Mouse (Mus musculus): ENCODE measurements around the gene Dydc2.

Gene Dydc2

GRCm38 (mm10) chr14:41007641-41008040 is 61.4 kb downstream of the Dydc2 start:
- in situ Hi-C loops (cut with MboI; ENCODE audit: low pct_unique_long_range_greater_than_20kb in 1 of 2, low sequenced_read_pairs in 2 of 2, unreplicated experiment in 1 of 2), result loop anchor here in 1 of 2 experiments (25.0 kb wide), 1 partner anchor 695 kb away; no protein-coding TSS in a partner anchor

GRCm38 (mm10) chr14:41006899-41007298 is 62.1 kb downstream of the Dydc2 start:
- in situ Hi-C loops (cut with MboI; ENCODE audit: low pct_unique_long_range_greater_than_20kb in 1 of 2, low sequenced_read_pairs in 2 of 2, unreplicated experiment in 1 of 2), result loop anchor here in 1 of 2 experiments (25.0 kb wide), 1 partner anchor 695 kb away; no protein-coding TSS in a partner anchor

GRCm38 (mm10) chr14:41006263-41006662 is 62.7 kb downstream of the Dydc2 start:
- in situ Hi-C loops (cut with MboI; ENCODE audit: low pct_unique_long_range_greater_than_20kb in 1 of 2, low sequenced_read_pairs in 2 of 2, unreplicated experiment in 1 of 2), result loop anchor here in 1 of 2 experiments (25.0 kb wide), 1 partner anchor 694 kb away; no protein-coding TSS in a partner anchor

- in situ Hi-C loops (cut with MboI; ENCODE audit: low pct_unique_long_range_greater_than_20kb in 1 of 2, low sequenced_read_pairs in 2 of 2, unreplicated experiment in 1 of 2), result loop anchor here in 1 of 2 experiments (25.0 kb wide), 1 partner anchor 693 kb away; no protein-coding TSS in a partner anchor
Measured at GRCm38 (mm10) chr14:41005716-41006115, 63.3 kb downstream of the Dydc2 start.

- in situ Hi-C loops (cut with MboI; ENCODE audit: low pct_unique_long_range_greater_than_20kb in 1 of 2, low sequenced_read_pairs in 2 of 2, unreplicated experiment in 1 of 2), result loop anchor here in 1 of 2 experiments (25.0 kb wide), 1 partner anchor 692 kb away; no protein-coding TSS in a partner anchor
Measured at GRCm38 (mm10) chr14:41004201-41005141, 64.5 kb downstream of the Dydc2 start.

- in situ Hi-C loops (cut with MboI; ENCODE audit: low pct_unique_long_range_greater_than_20kb in 1 of 2, low sequenced_read_pairs in 2 of 2, unreplicated experiment in 1 of 2), result loop anchor here in 1 of 2 experiments (25.0 kb wide), 1 partner anchor 689 kb away; no protein-coding TSS in a partner anchor
Measured at GRCm38 (mm10) chr14:41001576-41001975, 67.4 kb downstream of the Dydc2 start.

- in situ Hi-C loops (cut with MboI; ENCODE audit: low pct_unique_long_range_greater_than_20kb in 1 of 2, low sequenced_read_pairs in 2 of 2, unreplicated experiment in 1 of 2), result loop anchor here in 1 of 2 experiments (25.0 kb wide), 1 partner anchor 688 kb away; no protein-coding TSS in a partner anchor
Measured at GRCm38 (mm10) chr14:41000801-41001200, 68.2 kb downstream of the Dydc2 start.

- in situ Hi-C loops (cut with MboI; ENCODE audit: low pct_unique_long_range_greater_than_20kb in 1 of 2, low sequenced_read_pairs in 2 of 2, unreplicated experiment in 1 of 2), result loop anchor here in 1 of 2 experiments (25.0 kb wide), 1 partner anchor 688 kb away; no protein-coding TSS in a partner anchor
Measured at GRCm38 (mm10) chr14:40999904-41000645, 68.9 kb downstream of the Dydc2 start.

Measured in mouse embryonic stem cell (cell line).